Mouse (Mus musculus): ENCODE data around the gene Gm26657.

- no peak for TF ChIP-seq CTCF (IDR thresholded peaks at IDR 0.05; ENCODE audit: control insufficient read depth, insufficient read depth, insufficient read length)
- no peak for TF ChIP-seq USF1 (IDR thresholded peaks at IDR 0.05; ENCODE audit: low read depth)
Measured at GRCm38 (mm10) chr4:56722346-56722745, 17.5 kb upstream of the Gm26657 start.

All from C2C12 (cell line).